Mouse (Mus musculus) liver, adult (tissue): Measurements from ENCODE around the gene Gm7929.
"Not testable (repeated sequence)": the region's sequence is repeated elsewhere in the genome, so short reads cannot be mapped to it uniquely, and the experiment has no call there.

Source experiments
- GATA4 ChIP-seq: IDR thresholded peaks from 2 replicates; pipeline ENCODE4 v1.6.1; 2014; ENCODE audit warnings: mild to moderate bottlenecking, low read length; ENCODE audit not compliant: insufficient replicate concordance

Gene Gm7929

DNA sequence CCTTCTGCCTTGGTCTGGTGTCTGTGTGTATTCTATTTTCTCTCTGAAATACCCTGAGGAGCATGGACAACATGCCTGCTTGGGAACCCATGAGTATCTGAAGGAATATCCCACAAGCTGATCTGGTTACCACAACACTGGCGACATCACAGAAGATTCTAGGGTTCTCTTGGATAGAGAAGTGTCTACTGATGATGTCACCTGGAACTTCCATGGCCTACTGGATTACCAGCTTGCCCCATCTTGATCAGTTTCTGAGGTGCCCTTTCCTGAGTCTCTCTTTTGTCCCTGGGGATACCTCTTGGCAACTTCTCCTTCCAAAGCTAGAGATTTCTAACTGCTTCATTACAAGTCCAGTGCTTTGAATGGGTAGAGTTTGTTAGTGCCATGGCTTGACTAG, at the start of gene Gm7929:
Gm7929 (minus strand) TSS at position 101 of the 400 bp plus-strand sequence.
- not testable (repeated sequence) for TF ChIP-seq GATA4

DNA sequence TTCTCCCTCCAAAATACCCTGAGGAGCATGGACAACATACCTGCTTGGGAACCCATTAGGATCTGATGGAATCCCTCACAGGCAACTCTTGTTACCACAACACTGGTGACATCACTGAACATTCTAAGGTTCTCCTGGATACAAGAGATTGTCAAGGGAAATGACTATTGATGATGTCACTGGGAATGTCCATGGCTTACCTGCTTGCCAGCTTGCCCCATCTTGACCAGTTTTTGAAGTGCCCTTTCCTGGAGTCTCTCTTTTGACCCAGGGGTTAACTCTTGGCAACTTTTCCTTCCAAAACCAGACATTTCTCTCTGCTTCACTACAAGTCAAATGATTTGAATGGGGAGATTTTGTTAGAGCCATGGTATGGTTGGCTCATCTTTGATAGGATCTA, 21.9 kb upstream of the Gm7929 start, which contains the start of gene Gm47189:
Gm47189 (minus strand) TSS at position 101 of the 400 bp plus-strand sequence.
- not testable (repeated sequence) for TF ChIP-seq GATA4

DNA sequence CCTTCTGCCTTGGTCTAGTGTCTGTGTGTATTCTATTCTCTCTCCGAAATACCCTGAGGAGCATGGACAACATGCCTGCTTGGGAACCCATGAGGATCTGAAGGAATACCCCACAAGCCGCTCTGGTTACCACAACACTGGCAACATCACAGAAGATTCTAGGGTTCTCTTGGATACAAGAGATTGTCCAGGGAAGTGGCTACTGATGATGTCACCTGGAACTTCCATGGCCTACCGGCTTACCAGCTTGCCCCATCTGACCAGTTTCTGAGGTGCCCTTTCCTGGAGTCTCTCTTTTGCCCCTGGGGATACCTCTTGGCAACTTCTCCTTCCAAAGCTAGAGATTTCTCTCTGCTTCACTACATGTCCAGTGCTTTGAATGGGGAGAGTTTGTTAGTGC, 48.6 kb downstream of the Gm7929 start, which contains the start of gene Gm8068:
Gm8068 (minus strand) TSS at position 101 of the 400 bp plus-strand sequence.
- not testable (repeated sequence) for TF ChIP-seq GATA4
